Mouse (Mus musculus): ENCODE measurements at regions not wholly inside any gene's neighbourhood (a gene's known extent, or its start where the extent isn't known, plus 50 kb on each side); places are given as distances from the start of the nearest gene placed in this dataset.

DNA sequence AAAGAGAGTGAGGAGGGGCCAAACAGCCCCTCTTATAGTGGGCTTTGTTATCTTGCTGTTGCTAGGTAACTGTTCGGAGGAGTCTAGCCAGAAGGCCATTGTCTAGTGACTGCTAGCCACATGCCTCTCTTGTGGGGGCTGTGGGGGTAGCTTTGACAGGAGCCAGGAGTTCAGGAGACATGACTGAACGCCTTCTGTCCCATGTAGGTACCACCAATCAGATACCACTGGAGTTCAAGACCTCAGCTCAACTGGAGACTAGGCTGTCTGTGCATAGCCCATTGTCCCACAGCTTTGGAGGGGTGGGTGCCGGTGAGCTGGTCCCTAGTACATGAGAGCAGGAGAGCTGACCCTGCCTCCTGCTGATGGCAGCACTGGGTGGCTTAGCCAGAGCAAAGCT, 82.4 kb upstream of the Unc93a2 start:
- no peak for ATAC-seq

DNA sequence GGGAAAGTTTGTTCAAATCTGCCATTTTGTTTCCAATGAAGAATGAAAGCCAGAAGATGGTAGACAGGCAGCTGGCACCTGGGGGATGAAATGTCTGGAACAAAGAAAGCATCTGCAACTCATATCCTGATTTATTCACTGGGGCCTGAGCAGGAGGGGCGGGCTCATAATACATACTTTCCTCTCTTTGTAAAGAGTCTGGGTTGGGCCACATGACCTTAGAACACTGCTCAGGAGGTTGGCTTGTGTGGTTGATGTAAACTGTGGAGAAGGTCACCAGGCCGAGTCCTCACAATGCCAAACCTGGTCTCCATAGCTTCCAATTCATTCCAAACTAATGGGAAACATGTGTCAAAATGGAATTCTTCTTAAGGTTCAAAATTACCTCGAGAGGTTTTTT, 79.6 kb upstream of the Unc93a2 start:
- ATAC-seq, result no peak
- Histone ChIP-seq H3K4me3 (replicated peaks; ENCODE audit: low read length) (no peak overlapping the region), H3K4me1 (replicated peaks; ENCODE audit: control insufficient read depth, insufficient read depth, low read length) (peaks cover 4% of the 10 kb centered on the region; the same call in 1 of the 2 replicates), H3K36me3 (ENCODE audit: control insufficient read depth, insufficient read depth) (no peaks in the 10 kb centered on the region), H3K9ac (replicated peaks; ENCODE audit: low read depth, low read length) (no peak overlapping the region), H3K27me3 (replicated peaks; ENCODE audit: control insufficient read depth, insufficient read depth, low read length) (no peaks in the 10 kb centered on the region), H3K27ac (ENCODE audit: low read length) (no peak overlapping the region), H3K4me2 (ENCODE audit: low read length) (no peak overlapping the region), H3K9me3 (ENCODE audit: control insufficient read depth, low read length) (no peaks in the 10 kb centered on the region)
- WGBS, result 77% methylated on average over 3 of the region's 3 CpGs

More for the DNA sequence above, 82.4 kb upstream of the Unc93a2 start:
- WGBS, result 21% methylated on average over 3 of the region's 3 CpGs
- no peaks in the 10 kb centered on the region for H3K4me1 ChIP-seq (replicated peaks; ENCODE audit: control insufficient read depth, insufficient read depth, low read length)
- H3K9ac ChIP-seq (replicated peaks; ENCODE audit: low read depth, low read length), result no peak overlapping the region
- no peak overlapping the region for H3K27ac ChIP-seq (ENCODE audit: low read length)
- no peaks in the 10 kb centered on the region for H3K36me3 ChIP-seq (ENCODE audit: control insufficient read depth, insufficient read depth)
- no peak overlapping the region for H3K4me3 ChIP-seq (replicated peaks; ENCODE audit: low read length)
- no peaks in the 10 kb centered on the region for H3K9me3 ChIP-seq (ENCODE audit: control insufficient read depth, low read length)
- H3K4me2 ChIP-seq (ENCODE audit: low read length), result no peak overlapping the region
- H3K27me3 ChIP-seq (replicated peaks; ENCODE audit: control insufficient read depth, insufficient read depth, low read length), result no peaks in the 10 kb centered on the region

- Histone ChIP-seq H3K4me2 (ENCODE audit: low read length) (no peak overlapping the region), H3K9me3 (ENCODE audit: control insufficient read depth, low read length) (no peaks in the 10 kb centered on the region), H3K27ac (ENCODE audit: low read length) (no peak overlapping the region), H3K36me3 (ENCODE audit: control insufficient read depth, insufficient read depth) (no peaks in the 10 kb centered on the region), H3K4me1 (replicated peaks; ENCODE audit: control insufficient read depth, insufficient read depth, low read length) (peaks cover 4% of the 10 kb centered on the region; the same call in 1 of the 2 replicates), H3K27me3 (replicated peaks; ENCODE audit: control insufficient read depth, insufficient read depth, low read length) (no peaks in the 10 kb centered on the region), H3K4me3 (replicated peaks; ENCODE audit: low read length) (no peak overlapping the region), H3K9ac (replicated peaks; ENCODE audit: low read depth, low read length) (no peak overlapping the region)
- 5% methylated on average over 6 of the region's 6 CpGs for WGBS
- peak; percentile 74; the same call in 1 of the 2 replicates for ATAC-seq
These were observed 75.9 kb upstream of the Unc93a2 start for GRCm38 (mm10) chr17:7461164-7461563.

GRCm38 (mm10) chr17:7456939-7457338, 71.7 kb upstream of the Unc93a2 start:
- no peaks in the 10 kb centered on the region for H3K9me3 ChIP-seq (ENCODE audit: control insufficient read depth, low read length)
- H3K4me3 ChIP-seq (replicated peaks; ENCODE audit: low read length), result no peak overlapping the region
- H3K4me2 ChIP-seq (ENCODE audit: low read length), result no peak overlapping the region
- 87% methylated on average over 11 of the region's 11 CpGs for WGBS
- ATAC-seq, result no peak
- H3K27me3 ChIP-seq (replicated peaks; ENCODE audit: control insufficient read depth, insufficient read depth, low read length), result no peaks in the 10 kb centered on the region
- H3K4me1 ChIP-seq (replicated peaks; ENCODE audit: control insufficient read depth, insufficient read depth, low read length), result peaks cover 4% of the 10 kb centered on the region; the same call in 1 of the 2 replicates
- no peak overlapping the region for H3K27ac ChIP-seq (ENCODE audit: low read length)
- no peaks in the 10 kb centered on the region for H3K36me3 ChIP-seq (ENCODE audit: control insufficient read depth, insufficient read depth)
- no peak overlapping the region for H3K9ac ChIP-seq (replicated peaks; ENCODE audit: low read depth, low read length)

GRCm38 (mm10) chr17:7443822-7444221, 58.6 kb upstream of the Unc93a2 start:
- Histone ChIP-seq H3K4me2 (ENCODE audit: low read length) (no peak overlapping the region), H3K4me1 (replicated peaks; ENCODE audit: control insufficient read depth, insufficient read depth, low read length) (no peaks in the 10 kb centered on the region), H3K36me3 (ENCODE audit: control insufficient read depth, insufficient read depth) (no peaks in the 10 kb centered on the region), H3K9ac (replicated peaks; ENCODE audit: low read depth, low read length) (no peak overlapping the region), H3K27ac (ENCODE audit: low read length) (no peak overlapping the region), H3K9me3 (ENCODE audit: control insufficient read depth, low read length) (no peaks in the 10 kb centered on the region), H3K4me3 (replicated peaks; ENCODE audit: low read length) (no peak overlapping the region), H3K27me3 (replicated peaks; ENCODE audit: control insufficient read depth, insufficient read depth, low read length) (no peaks in the 10 kb centered on the region)
- no peak for ATAC-seq
- 60% methylated on average over 1 of the region's 1 CpGs for WGBS

DNA sequence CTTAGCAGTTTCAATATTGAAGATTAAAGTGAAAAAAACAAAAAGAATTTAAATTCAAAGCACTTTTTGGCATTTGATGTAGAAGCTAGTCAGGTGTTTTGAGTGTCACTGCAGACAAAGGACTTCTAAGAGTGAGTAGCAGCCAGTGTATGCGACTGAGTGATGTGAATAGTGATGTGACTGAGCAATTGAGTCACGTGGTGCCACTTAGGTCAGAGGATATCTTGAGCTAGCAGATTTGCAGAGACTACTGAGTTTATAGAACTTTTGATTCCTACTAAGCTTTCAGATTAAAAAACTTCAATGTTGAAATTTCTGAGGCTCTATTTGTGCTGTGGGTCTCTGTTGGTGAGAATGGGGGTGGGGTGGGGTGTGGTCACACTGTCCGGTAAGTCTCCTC, 49.8 kb upstream of the Unc93a2 start:
- Histone ChIP-seq H3K4me3 (replicated peaks; ENCODE audit: low read length) (no peak overlapping the region), H3K36me3 (ENCODE audit: control insufficient read depth, insufficient read depth) (no peaks in the 10 kb centered on the region), H3K9ac (replicated peaks; ENCODE audit: low read depth, low read length) (no peak overlapping the region), H3K4me2 (ENCODE audit: low read length) (no peak overlapping the region), H3K9me3 (ENCODE audit: control insufficient read depth, low read length) (no peaks in the 10 kb centered on the region), H3K27me3 (replicated peaks; ENCODE audit: control insufficient read depth, insufficient read depth, low read length) (no peaks in the 10 kb centered on the region), H3K27ac (ENCODE audit: low read length) (no peak overlapping the region), H3K4me1 (replicated peaks; ENCODE audit: control insufficient read depth, insufficient read depth, low read length) (no peaks in the 10 kb centered on the region)
- ATAC-seq, result no peak
- 66% methylated on average over 3 of the region's 3 CpGs for WGBS

Data from forebrain, embryonic 16.5 days (tissue).